Mouse (Mus musculus) large intestine, adult 2 months (tissue): ENCODE data around the gene Hsdl1. TPM values are rescaled to one million over a fixed set of nuclear protein-coding genes. Genes with fewer than 3 reads are reported as not detected.
A peak's percentile ranks its signal among the peaks of the same experiment; 100 is the strongest.

Source experiments
- DNase-seq: peaks from one replicate; pipeline ENCODE4 v3.0.0-alpha.2; 2012; ENCODE audit warnings: low read depth, low spot score
- WGBS: fragments of 180-500 bp; shearing (Covaris S2); methylation state at CpG from one replicate; pipeline ENCODE4 v1.1.7; 2018; 5-methylcytosine and 5-hydroxymethylcytosine counted together
- polyA plus RNA-seq: library from polyadenylated mRNA; depleted of rRNA; stranded (reverse); fragments of >200 nt; gene quantifications from 2 replicates; pipeline ENCODE4 v1.2.3, GENCODE M21; 2012; rRNA removed

Hsdl1 gene
- polyA plus RNA-seq = 19.1 and 23.9 TPM in 2 replicates

GRCm38 (mm10) chr8:119574437-119575365 lies at the start of gene Hsdl1, which contains the start of gene Dnaaf1:
Gene Hsdl1 (minus strand): TSS chr8:119575183.
Gene Dnaaf1 (plus strand): TSS chr8:119575235.
- under 1% methylated on average over 96 of the region's 97 CpGs for WGBS
- DNase-seq = no peak

- no peak for DNase-seq
- WGBS = 52% methylated on average over 1 of the region's 1 CpGs
Measured at GRCm38 (mm10) chr8:119623744-119624143, 48.8 kb upstream of the Hsdl1 start.

DNA sequence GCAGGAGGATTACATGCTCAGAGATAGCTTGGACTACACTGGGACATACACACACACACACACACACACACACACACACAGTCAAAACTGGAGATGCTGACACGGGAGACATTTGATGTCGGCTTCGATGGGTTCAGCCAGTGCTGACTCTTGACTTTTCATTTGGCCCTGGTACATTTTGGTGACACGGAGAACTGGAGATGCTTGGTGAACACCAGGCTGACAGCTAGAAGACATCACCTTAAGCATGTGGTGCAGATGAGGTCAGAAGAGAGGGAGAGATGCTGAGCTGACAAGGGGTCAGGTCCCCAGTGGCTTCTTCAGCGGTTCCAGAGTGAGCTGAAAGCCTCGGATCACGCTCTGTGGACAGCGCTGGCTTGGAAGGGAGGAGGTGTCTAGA lies 48.1 kb upstream of the Hsdl1 start:
- no peak for DNase-seq
- 89% methylated on average over 8 of the region's 8 CpGs for WGBS

DNA sequence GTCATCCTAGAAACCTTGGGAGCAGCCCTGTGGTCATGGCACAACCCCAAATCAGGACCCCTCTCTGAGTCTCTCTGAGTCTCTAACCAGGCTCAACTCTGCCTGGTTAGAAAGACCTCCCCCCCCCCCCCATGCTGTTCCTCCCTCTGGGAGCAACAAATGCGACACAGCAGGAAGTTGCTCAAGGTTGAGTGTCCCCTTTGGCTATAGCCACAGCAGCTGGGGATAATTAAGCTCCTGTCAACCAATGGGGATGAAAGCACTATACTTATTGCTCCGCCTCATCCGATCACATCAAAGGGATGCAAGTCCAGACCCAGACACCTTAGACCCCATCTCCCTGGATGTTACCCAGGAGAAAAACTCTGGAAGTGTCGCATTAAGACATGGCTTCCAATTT lies 47.6 kb upstream of the Hsdl1 start:
- WGBS = 73% methylated on average over 4 of the region's 4 CpGs

GRCm38 (mm10) chr8:119620848-119621465 lies 46.0 kb upstream of the Hsdl1 start:
- WGBS = 77% methylated on average over 14 of the region's 14 CpGs
- DNase-seq = no peak

More for the DNA sequence above, 47.6 kb upstream of the Hsdl1 start:
- DNase-seq = no peak

DNA sequence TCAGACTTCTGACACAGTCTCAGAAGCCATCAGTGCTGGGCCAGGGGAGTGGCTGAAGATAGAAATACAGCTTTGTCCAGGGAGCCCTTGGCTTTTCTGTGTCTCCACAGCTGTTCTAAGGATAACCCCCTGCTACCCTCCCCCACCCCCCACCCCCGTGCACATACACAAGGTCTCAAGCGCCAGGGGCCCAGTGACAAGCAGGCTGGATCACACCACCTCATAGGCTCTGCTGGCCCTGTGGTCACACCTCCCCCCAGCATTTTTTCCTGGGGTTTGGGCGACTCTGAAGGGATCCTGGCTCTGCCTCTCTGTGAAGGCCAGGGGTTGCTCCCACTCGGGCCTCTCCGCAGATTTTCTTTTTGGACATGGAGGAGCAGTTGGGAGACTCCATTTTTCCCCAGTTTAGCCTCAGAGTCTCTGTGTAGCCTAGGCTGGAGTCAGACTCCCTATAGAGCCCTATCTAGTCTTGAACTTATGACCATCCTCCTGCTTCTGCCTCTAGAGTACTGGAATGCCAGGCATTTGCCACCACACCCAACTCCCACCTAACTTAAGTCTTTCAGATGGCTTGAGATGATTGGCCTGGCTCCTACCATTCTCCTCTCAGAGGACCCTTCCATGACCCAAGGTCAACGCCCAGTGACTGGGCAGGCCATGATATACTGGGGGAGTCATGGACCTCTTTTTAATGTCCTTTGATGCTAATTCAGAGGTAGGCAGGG lies 45.3 kb upstream of the Hsdl1 start:
- DNase-seq = no peak
- WGBS = 77% methylated on average over 6 of the region's 6 CpGs

DNA sequence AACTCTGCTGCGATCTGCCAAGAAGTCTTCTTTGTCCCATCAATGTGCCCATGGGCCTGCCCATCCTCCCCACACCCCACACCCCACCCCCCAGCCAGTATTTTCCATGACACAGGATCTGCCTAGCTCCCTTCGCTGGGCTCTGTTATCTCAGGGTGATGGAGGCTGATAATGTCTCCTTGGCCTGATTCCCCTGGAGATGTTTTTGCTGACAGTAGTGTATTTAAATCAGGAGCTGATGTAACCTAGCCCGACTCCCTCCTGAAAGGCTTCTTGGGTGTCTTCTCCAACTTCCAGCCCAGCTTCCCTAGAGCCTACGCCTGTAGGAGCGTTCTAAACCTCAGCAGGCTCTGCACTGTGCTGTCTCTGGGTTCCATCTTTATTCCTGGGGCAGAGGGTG lies 43.9 kb upstream of the Hsdl1 start:
- DNase-seq = no peak
- WGBS = 75% methylated on average over 5 of the region's 5 CpGs

GRCm38 (mm10) chr8:119617586-119617985 lies 42.6 kb upstream of the Hsdl1 start:
- WGBS = 72% methylated on average over 5 of the region's 5 CpGs
- DNase-seq = no peak

- WGBS = 80% methylated on average over 4 of the region's 4 CpGs
- no peak for DNase-seq
Measured at GRCm38 (mm10) chr8:119616811-119617210, 41.8 kb upstream of the Hsdl1 start.

GRCm38 (mm10) chr8:119616358-119616757 lies 41.4 kb upstream of the Hsdl1 start:
- DNase-seq = no peak
- WGBS = 80% methylated on average over 7 of the region's 7 CpGs

DNA sequence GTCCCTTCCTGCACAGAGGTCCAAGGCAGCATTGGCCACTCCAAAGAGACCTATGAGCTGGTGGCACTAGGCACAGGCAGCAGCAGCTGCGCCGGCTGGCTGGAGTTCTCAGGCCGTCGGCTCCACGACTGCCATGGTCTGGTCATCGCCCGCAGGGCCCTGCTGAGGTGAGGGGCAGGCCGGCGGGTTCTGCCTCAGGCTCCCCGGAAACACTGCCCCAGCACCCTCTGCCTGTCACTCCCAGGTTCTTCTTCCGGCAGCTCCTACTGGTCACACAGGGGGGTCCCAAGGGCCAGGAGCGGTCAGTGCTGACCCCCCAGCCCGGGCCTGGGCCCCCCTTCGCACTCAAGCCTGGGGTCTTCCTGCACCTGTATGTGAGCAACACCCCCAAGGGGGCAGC lies 40.1 kb upstream of the Hsdl1 start:
- no peak for DNase-seq
- 85% methylated on average over 14 of the region's 14 CpGs for WGBS

DNA sequence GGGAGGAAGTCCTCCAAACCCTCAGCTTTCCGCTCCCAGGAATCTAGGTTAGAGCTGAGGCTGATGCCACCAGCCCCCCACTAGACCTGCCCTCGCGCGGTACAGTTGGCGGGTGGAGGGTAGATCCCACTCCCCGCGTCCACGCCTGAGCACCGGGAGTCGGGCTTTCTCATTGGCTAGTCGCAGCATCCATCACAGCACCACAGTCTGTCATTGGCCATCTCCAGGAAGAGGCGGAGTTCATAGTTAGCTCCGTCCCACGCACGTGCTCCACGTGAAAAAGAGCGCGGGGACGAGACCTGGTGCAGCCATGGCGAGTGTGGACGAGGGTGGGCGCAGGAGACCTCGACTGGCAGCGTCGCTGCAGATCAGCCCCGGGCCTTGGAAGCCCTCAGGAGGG lies 37.5 kb upstream of the Hsdl1 start, which contains the start of gene Adad2:
Gene Adad2 (plus strand): TSS at position 277 of the 400 bp plus-strand sequence.
- whole genome bisulfite sequencing = 84% methylated on average over 26 of the region's 26 CpGs

GRCm38 (mm10) chr8:119606224-119606623 lies 31.2 kb upstream of the Hsdl1 start:
- DNase-seq = no peak
- WGBS = 82% methylated on average over 2 of the region's 2 CpGs

More for the DNA sequence above, 37.5 kb upstream of the Hsdl1 start, which contains the start of gene Adad2:
- no peak for DNase-seq

DNA sequence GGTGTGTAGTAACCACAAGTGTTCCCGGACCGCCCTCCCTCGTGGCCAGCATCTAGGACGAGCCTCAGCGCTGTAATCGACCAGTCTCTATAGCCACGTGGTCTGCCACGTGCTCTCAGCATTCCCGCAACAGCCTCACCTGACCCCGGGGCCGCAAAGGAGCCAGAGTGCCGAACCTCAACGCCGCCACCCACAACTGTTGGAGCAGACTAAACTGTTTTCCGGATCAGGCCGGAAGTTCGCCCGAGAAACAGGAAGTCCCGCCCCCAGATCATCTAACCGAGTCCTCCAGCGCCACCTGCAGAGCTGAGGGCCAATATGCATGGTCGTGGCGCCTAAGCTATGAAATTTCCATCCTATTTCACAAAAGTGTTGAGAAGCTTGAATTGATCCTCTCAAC lies 30.0 kb upstream of the Hsdl1 start, which contains the start of gene Taf1c:
Gene Taf1c (minus strand): TSS at position 227 of the 400 bp plus-strand sequence.
- under 1% methylated on average over 23 of the region's 23 CpGs for WGBS
- DNase-seq = peak; percentile 76

DNA sequence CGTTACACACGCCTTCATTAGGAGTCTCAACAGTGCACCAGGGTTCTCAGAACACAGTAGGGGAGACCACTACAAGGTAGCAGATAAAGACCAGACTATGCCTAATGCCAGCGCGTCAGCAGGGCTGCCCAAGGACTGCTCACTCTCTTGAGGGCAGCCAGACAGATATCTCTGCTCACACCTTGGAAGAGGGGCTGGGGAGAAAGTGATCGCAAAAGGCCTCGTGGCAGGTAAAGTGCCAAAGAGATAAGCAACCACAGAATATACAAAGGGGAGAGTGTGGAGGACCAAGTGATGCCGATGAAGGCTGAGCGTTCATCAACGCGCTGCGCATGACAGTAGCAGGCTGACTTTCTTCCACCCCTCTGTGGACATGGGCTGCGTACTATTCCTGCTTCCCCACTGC lies 29.4 kb upstream of the Hsdl1 start:
- WGBS = 26% methylated on average over 12 of the region's 12 CpGs
- no peak for DNase-seq

DNA sequence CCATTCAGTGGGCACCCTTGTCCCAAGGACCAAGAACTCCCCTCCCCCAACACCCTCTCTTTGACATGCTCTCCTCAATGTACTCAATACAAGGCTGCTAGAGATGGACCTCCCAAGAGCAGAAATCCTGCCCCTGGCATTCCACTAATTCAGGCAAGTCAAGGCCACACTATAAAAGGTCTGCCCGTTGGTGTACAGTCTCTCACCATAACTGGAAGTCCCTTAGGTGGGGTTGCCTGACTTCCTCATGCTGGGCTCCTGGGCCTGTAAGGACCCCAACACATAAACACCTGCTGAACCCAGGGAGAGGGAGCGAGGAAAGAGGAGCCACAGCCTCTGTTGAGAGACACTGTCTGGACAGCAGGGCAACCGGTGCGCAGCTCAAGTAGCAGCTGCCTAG lies 28.8 kb upstream of the Hsdl1 start:
- WGBS = 91% methylated on average over 4 of the region's 4 CpGs
- no peak for DNase-seq

GRCm38 (mm10) chr8:119591456-119591855 lies 16.5 kb upstream of the Hsdl1 start:
- DNase-seq = no peak
- WGBS = 68% methylated on average over 7 of the region's 7 CpGs

DNA sequence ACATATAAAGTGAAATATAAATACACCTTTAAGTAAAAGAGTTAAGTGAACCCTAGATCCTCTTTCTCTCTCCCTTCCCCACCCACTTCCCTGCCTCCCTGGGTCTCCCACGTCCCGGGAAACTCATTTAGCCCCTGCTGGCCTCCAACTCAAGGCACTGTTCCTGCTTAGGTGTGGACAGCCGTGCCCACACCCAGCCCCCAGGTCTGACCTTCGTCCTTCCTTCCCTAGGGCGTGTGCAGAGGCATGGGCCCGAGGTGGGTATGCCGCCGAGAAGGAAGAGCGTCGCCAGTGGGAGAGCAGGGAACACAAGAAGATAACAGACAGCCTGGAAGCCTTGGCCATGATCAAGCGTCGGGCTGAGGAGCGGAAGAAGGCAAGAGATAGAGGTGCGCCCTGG lies 15.4 kb upstream of the Hsdl1 start:
- 30% methylated on average over 14 of the region's 14 CpGs for WGBS
- peak; percentile 62 for DNase-seq

DNA sequence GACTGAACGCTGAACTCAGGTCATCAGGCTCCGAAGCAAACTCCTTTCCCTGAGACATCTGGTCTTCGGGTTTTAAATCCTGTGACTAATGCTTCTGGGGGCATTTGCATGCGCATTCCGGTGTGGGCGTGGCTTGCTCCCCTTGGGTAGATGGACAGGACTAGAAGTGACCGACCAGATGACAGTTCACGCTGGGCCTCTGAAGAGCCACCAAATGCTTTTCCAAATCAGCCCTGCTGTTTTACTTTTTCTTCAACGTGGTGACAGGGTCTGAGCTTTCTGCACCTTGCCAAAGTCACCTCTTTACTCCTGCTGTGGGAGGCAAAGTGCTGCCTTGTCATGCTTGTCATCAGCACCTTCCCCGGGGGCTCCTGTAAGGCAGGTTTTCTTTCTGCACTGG lies 13.9 kb upstream of the Hsdl1 start:
- 62% methylated on average over 10 of the region's 10 CpGs for WGBS
- no peak for DNase-seq

DNA sequence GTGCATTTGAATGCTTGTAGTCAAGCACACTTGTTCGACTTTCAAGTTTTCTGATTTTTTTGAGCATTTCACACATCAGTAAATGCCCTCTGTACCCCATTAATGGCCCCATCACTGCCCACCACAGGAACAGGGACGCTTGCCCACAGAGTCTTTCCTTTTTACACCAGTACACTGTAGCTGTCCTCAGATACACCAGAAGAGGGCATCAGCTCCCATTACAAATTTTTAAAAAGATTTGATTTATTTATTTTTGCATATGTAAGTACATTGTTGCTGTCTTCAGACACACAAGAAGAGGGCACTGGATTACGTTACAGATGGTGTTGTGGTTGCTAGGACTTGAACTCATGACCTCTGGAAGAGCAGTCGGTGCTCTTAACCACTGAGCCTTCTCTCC lies 13.3 kb upstream of the Hsdl1 start:
- 73% methylated on average over 4 of the region's 4 CpGs for WGBS
- no peak for DNase-seq
